Mouse (Mus musculus) midbrain, embryonic 11.5 days (tissue): ENCODE data around the gene Eya2. TPM values are rescaled to one million over a fixed set of nuclear protein-coding genes. Genes with fewer than 3 reads are reported as not detected.

ENCODE experiments used
- ATAC-seq: fragments of 200-750 bp; cut with Nextera tagmentation; 2 replicates; pipeline ENCODE4 v1.8.0; 2017; ENCODE audit warnings: moderate TSS enrichment, moderate library complexity; ENCODE audit not compliant: low FRiP score
- DNase-seq: peaks from one replicate; pipeline ENCODE4 v3.0.0; 2015; ENCODE audit warnings: low spot score; ENCODE audit errors: missing footprints
- H3K27ac ChIP-seq: fragments of 300-500 bp; sonication (generic); 2 replicates; pipeline ENCODE4 v1.5.1; 2014; ENCODE audit warnings: low read depth, low read length
- H3K27me3 ChIP-seq: fragments of 300-500 bp; sonication (generic); 2 replicates; pipeline ENCODE4 v1.6.1; 2014; ENCODE audit warnings: mild to moderate bottlenecking, low read length, moderate library complexity, mixed read lengths; ENCODE audit not compliant: control insufficient read depth, insufficient read depth
- H3K36me3 ChIP-seq: fragments of 300-500 bp; sonication (generic); 2 replicates; pipeline ENCODE4 v1.6.1; 2014; ENCODE audit warnings: mild to moderate bottlenecking, low read length, moderate library complexity, mixed read lengths; ENCODE audit not compliant: control insufficient read depth, insufficient read depth
- H3K4me1 ChIP-seq: fragments of 300-500 bp; sonication (generic); 2 replicates; pipeline ENCODE4 v1.6.1; 2014; ENCODE audit warnings: low read length; ENCODE audit not compliant: control insufficient read depth, insufficient read depth
- H3K4me2 ChIP-seq: fragments of 300-500 bp; sonication (generic); 2 replicates; pipeline ENCODE4 v1.6.1; 2014; ENCODE audit warnings: mild to moderate bottlenecking, moderate library complexity
- H3K4me3 ChIP-seq: fragments of 300-500 bp; sonication (generic); 2 replicates; pipeline ENCODE4 v1.5.1; 2014; ENCODE audit warnings: low read depth, low read length
- H3K9ac ChIP-seq: fragments of 300-500 bp; sonication (generic); 2 replicates; pipeline ENCODE4 v1.6.1; 2014; ENCODE audit warnings: low read length
- H3K9me3 ChIP-seq: fragments of 300-500 bp; sonication (generic); 2 replicates; pipeline ENCODE4 v1.6.1; 2016; ENCODE audit warnings: low read length; ENCODE audit not compliant: control insufficient read depth
- WGBS: fragments of 180-500 bp; shearing (Covaris S2); extraction: QIAGEN DNeasy Blood & Tissue Kit; methylation state at CpG from one replicate; pipeline ENCODE4 v1.1.7; 2014; 5-methylcytosine and 5-hydroxymethylcytosine counted together
- polyA plus RNA-seq: library from polyadenylated mRNA; unstranded; fragments of >200 nt; fragmentation: Nextera tagmentation; extraction: Ambion mirVana; gene quantifications from 2 replicates; pipeline ENCODE4 v1.2.1, GENCODE M21; 2014

Eya2 gene
- polyA plus RNA-seq, 1 experiment from 2014 or later, result 6.9 TPM

GRCm38 (mm10) chr2:165559506-165560235 is 35.2 kb upstream of the Eya2 start:
- Histone ChIP-seq H3K27ac (no peak overlapping the region), H3K4me2 (no peak overlapping the region), H3K4me3 (no peak overlapping the region), H3K36me3 (no peaks in the 10 kb centered on the region), H3K27me3 (peaks cover 7% of the 10 kb centered on the region), H3K9me3 (no peaks in the 10 kb centered on the region), H3K9ac (no peak overlapping the region), H3K4me1 (peaks cover 7% of the 10 kb centered on the region)
- no peak for ATAC-seq
- WGBS, result 30% methylated on average over 9 of the region's 11 CpGs
- no peak for DNase-seq

GRCm38 (mm10) chr2:165561861-165562260 is 33.0 kb upstream of the Eya2 start:
- H3K27me3 ChIP-seq, result peaks cover 7% of the 10 kb centered on the region

GRCm38 (mm10) chr2:165563298-165564058 is 31.4 kb upstream of the Eya2 start:
- Histone ChIP-seq H3K36me3 (no peaks in the 10 kb centered on the region), H3K9ac (peak overlapping the region; percentile 41; the same call in 1 of the 2 replicates), H3K27ac (no peak overlapping the region), H3K27me3 (peaks cover 7% of the 10 kb centered on the region), H3K9me3 (no peaks in the 10 kb centered on the region), H3K4me2 (peak overlapping the region; percentile 62), H3K4me1 (peaks cover 15% of the 10 kb centered on the region), H3K4me3 (peak overlapping the region; percentile 31)
- 3% methylated on average over 52 of the region's 52 CpGs for WGBS
- ATAC-seq, result peak; percentile 59
- DNase-seq, result peak; percentile 93

More at GRCm38 (mm10) chr2:165561861-165562260, 33.0 kb upstream of the Eya2 start:
- DNase-seq, result no peak
- H3K4me1 ChIP-seq, result peaks cover 15% of the 10 kb centered on the region
- H3K4me2 ChIP-seq, result no peak overlapping the region
- H3K27ac ChIP-seq, result no peak overlapping the region
- H3K9ac ChIP-seq, result no peak overlapping the region
- no peak for ATAC-seq
- H3K9me3 ChIP-seq, result no peaks in the 10 kb centered on the region
- WGBS, result 89% methylated on average over 6 of the region's 6 CpGs
- no peaks in the 10 kb centered on the region for H3K36me3 ChIP-seq
- H3K4me3 ChIP-seq, result no peak overlapping the region

GRCm38 (mm10) chr2:165564101-165564500 is 30.7 kb upstream of the Eya2 start:
- Histone ChIP-seq H3K4me3 (no peak overlapping the region), H3K4me2 (no peak overlapping the region), H3K9ac (no peak overlapping the region), H3K4me1 (peaks cover 15% of the 10 kb centered on the region), H3K27ac (no peak overlapping the region), H3K36me3 (no peaks in the 10 kb centered on the region), H3K9me3 (no peaks in the 10 kb centered on the region), H3K27me3 (peaks cover 7% of the 10 kb centered on the region)
- ATAC-seq (no peak), DNase-seq (peak; percentile 89)
- WGBS, result 57% methylated on average over 8 of the region's 8 CpGs

- WGBS, result 25% methylated on average over 6 of the region's 6 CpGs
- Histone ChIP-seq H3K9me3 (no peaks in the 10 kb centered on the region), H3K4me2 (no peak overlapping the region), H3K4me3 (no peak overlapping the region), H3K27me3 (peaks cover 7% of the 10 kb centered on the region), H3K4me1 (peaks cover 15% of the 10 kb centered on the region), H3K27ac (peak overlapping the region; percentile 48; the same call in 1 of the 2 replicates), H3K36me3 (no peaks in the 10 kb centered on the region), H3K9ac (peak overlapping the region; percentile 9; the same call in 1 of the 2 replicates)
- ATAC-seq (peak; percentile 70), DNase-seq (no peak)
Observed at GRCm38 (mm10) chr2:165564620-165565019, 30.2 kb upstream of the Eya2 start.

- H3K4me2 ChIP-seq, result no peak overlapping the region
- WGBS, result 85% methylated on average over 6 of the region's 6 CpGs
Observed at GRCm38 (mm10) chr2:165566898-165567297, 27.9 kb upstream of the Eya2 start.

GRCm38 (mm10) chr2:165567820-165568219 is 27.0 kb upstream of the Eya2 start:
- DNase-seq (no peak), ATAC-seq (no peak)
- peaks cover 15% of the 10 kb centered on the region for H3K4me1 ChIP-seq
- H3K9me3 ChIP-seq, result no peaks in the 10 kb centered on the region
- no peaks in the 10 kb centered on the region for H3K36me3 ChIP-seq
- no peak overlapping the region for H3K9ac ChIP-seq
- H3K27me3 ChIP-seq, result peaks cover 7% of the 10 kb centered on the region
- 85% methylated on average over 9 of the region's 9 CpGs for WGBS
- H3K27ac ChIP-seq, result no peak overlapping the region
- H3K4me3 ChIP-seq, result no peak overlapping the region
- H3K4me2 ChIP-seq, result no peak overlapping the region

More at GRCm38 (mm10) chr2:165566898-165567297, 27.9 kb upstream of the Eya2 start:
- ATAC-seq (no peak), DNase-seq (no peak)
- no peak overlapping the region for H3K4me3 ChIP-seq
- H3K4me1 ChIP-seq, result peaks cover 15% of the 10 kb centered on the region
- peaks cover 7% of the 10 kb centered on the region for H3K27me3 ChIP-seq
- H3K36me3 ChIP-seq, result no peaks in the 10 kb centered on the region
- no peak overlapping the region for H3K9ac ChIP-seq
- no peak overlapping the region for H3K27ac ChIP-seq
- no peaks in the 10 kb centered on the region for H3K9me3 ChIP-seq

GRCm38 (mm10) chr2:165568911-165569310 is 25.9 kb upstream of the Eya2 start:
- ATAC-seq (0 out of 2 replicates have a peak, but pooled peaks have one; percentile 38), DNase-seq (no peak)
- H3K27ac ChIP-seq, result no peak overlapping the region

GRCm38 (mm10) chr2:165571216-165571778 is 23.5 kb upstream of the Eya2 start:
- no peaks in the 10 kb centered on the region for H3K27me3 ChIP-seq
- no peak overlapping the region for H3K27ac ChIP-seq
- ATAC-seq (no peak), DNase-seq (no peak)
- WGBS, result 62% methylated on average over 4 of the region's 4 CpGs
- H3K4me3 ChIP-seq, result no peak overlapping the region
- no peaks in the 10 kb centered on the region for H3K9me3 ChIP-seq
- H3K4me1 ChIP-seq, result no peaks in the 10 kb centered on the region
- no peak overlapping the region for H3K4me2 ChIP-seq
- H3K36me3 ChIP-seq, result no peaks in the 10 kb centered on the region
- H3K9ac ChIP-seq, result no peak overlapping the region

More at GRCm38 (mm10) chr2:165568911-165569310, 25.9 kb upstream of the Eya2 start:
- Histone ChIP-seq H3K4me1 (peaks cover 9% of the 10 kb centered on the region), H3K4me3 (no peak overlapping the region), H3K27me3 (no peaks in the 10 kb centered on the region; the same call in 1 of the 2 replicates), H3K9ac (no peak overlapping the region), H3K36me3 (no peaks in the 10 kb centered on the region), H3K9me3 (no peaks in the 10 kb centered on the region), H3K4me2 (no peak overlapping the region)
- WGBS, result 38% methylated on average over 6 of the region's 6 CpGs
